Mouse (Mus musculus) liver, adult 2 months (tissue): ENCODE data around the gene Zfr2. TPM values are rescaled to one million over a fixed set of nuclear protein-coding genes. Genes with fewer than 3 reads are reported as not detected.
A peak's percentile ranks its signal among the peaks of the same experiment; 100 is the strongest.

Source experiments
- DNase-seq: peaks from one replicate; pipeline ENCODE4 v3.0.0-alpha.2; 2011; ENCODE audit warnings: low read depth, low spot score; ENCODE audit errors: extremely low read depth
- H3K27ac ChIP-seq: fragments of 200-500 bp; replicated peaks from 2 replicates; pipeline ENCODE4 v1.5.1; 2012; ENCODE audit warnings: low read depth, mild to moderate bottlenecking, control low read depth, inconsistent platforms, low read length; ENCODE audit not compliant: insufficient read depth
- H3K27me3 ChIP-seq: fragments of 200-500 bp; 2 replicates; pipeline ENCODE4 v1.6.1; 2012; ENCODE audit warnings: mild to moderate bottlenecking, moderate library complexity, low read length, inconsistent platforms; ENCODE audit not compliant: control insufficient read depth, insufficient read depth
- H3K36me3 ChIP-seq: fragments of 200-500 bp; 2 replicates; pipeline ENCODE4 v1.6.1; 2012; ENCODE audit warnings: low read length, inconsistent platforms; ENCODE audit not compliant: control insufficient read depth, insufficient read depth
- H3K4me1 ChIP-seq: fragments of 200-500 bp; 2 replicates; pipeline ENCODE4 v1.6.1; 2011; ENCODE audit warnings: low read length; ENCODE audit not compliant: control insufficient read depth, insufficient read depth
- H3K4me3 ChIP-seq: fragments of 200-500 bp; 2 replicates; pipeline ENCODE4 v1.5.1; 2011; ENCODE audit warnings: low read depth, mild to moderate bottlenecking, control low read depth, low read length, moderate library complexity; ENCODE audit not compliant: insufficient read depth
- H3K79me2 ChIP-seq: fragments of 200-500 bp; 2 replicates; pipeline ENCODE4 v1.6.1; 2012; ENCODE audit warnings: inconsistent platforms, mild to moderate bottlenecking, low read length, moderate library complexity; ENCODE audit not compliant: control insufficient read depth, insufficient read depth
- H3K9ac ChIP-seq: fragments of 200-500 bp; 2 replicates; pipeline ENCODE4 v1.6.1; 2012; ENCODE audit warnings: low read depth, mild to moderate bottlenecking, control low read depth, inconsistent platforms, low read length
- CTCF ChIP-seq: fragments of 200-500 bp; IDR thresholded peaks from 2 replicates; pipeline ENCODE4 v1.5.1; 2011; ENCODE audit warnings: low read depth, low read length, control low read depth
- POLR2A ChIP-seq: fragments of 200-500 bp; IDR thresholded peaks from 2 replicates; pipeline ENCODE4 v1.6.1; 2011; ENCODE audit warnings: low read length, control low read depth; ENCODE audit not compliant: insufficient read depth; ENCODE audit errors: extremely low read depth
- WGBS: fragments of 180-500 bp; shearing (Covaris S2); methylation state at CpG from one replicate; pipeline ENCODE4 v1.1.7; 2018; 5-methylcytosine and 5-hydroxymethylcytosine counted together
- polyA plus RNA-seq: library from polyadenylated mRNA; depleted of rRNA; stranded (reverse); fragments of >200 nt; gene quantifications from 2 replicates; pipeline ENCODE4 v1.2.3, GENCODE M21; 2012
- total RNA-seq: library from RNA; depleted of rRNA; stranded (reverse); fragments of >200 nt; gene quantifications from 2 replicates; pipeline ENCODE4 v1.2.3, GENCODE M21; 2014

The Zfr2 gene
- total and polyA plus RNA-seq, 2 experiments = 0.74 to 1.6 TPM

GRCm38 (mm10) chr10:81190236-81190911 is 42.6 kb upstream of the Zfr2 start:
- H3K79me2 ChIP-seq = no peaks in the 10 kb centered on the region; the same call in 1 of the 2 replicates
- WGBS = 78% methylated on average over 31 of the region's 31 CpGs
- no peaks in the 10 kb centered on the region for H3K36me3 ChIP-seq
- H3K4me3 ChIP-seq = no peak overlapping the region
- no peak for DNase-seq
- no peak overlapping the region for H3K27ac ChIP-seq
- no peaks in the 10 kb centered on the region for H3K27me3 ChIP-seq
- H3K4me1 ChIP-seq = peaks cover 6% of the 10 kb centered on the region
- TF ChIP-seq CTCF = peak; percentile 50
- TF ChIP-seq POLR2A = no peak
- no peak overlapping the region for H3K9ac ChIP-seq

GRCm38 (mm10) chr10:81190912-81191321 is 42.0 kb upstream of the Zfr2 start:
- TF ChIP-seq POLR2A (no peak), CTCF (peak; percentile 63)
- no peak for DNase-seq
- Histone ChIP-seq H3K9ac (no peak overlapping the region), H3K36me3 (no peaks in the 10 kb centered on the region), H3K4me3 (no peak overlapping the region), H3K27ac (no peak overlapping the region), H3K79me2 (no peaks in the 10 kb centered on the region; the same call in 1 of the 2 replicates), H3K4me1 (peaks cover 6% of the 10 kb centered on the region), H3K27me3 (no peaks in the 10 kb centered on the region)
- 67% methylated on average over 6 of the region's 6 CpGs for WGBS

- TF ChIP-seq POLR2A (no peak), CTCF (no peak)
- peaks cover 6% of the 10 kb centered on the region for H3K4me1 ChIP-seq
- peak overlapping the region; percentile 9; the same call in 1 of the 2 replicates for H3K9ac ChIP-seq
- no peak overlapping the region for H3K27ac ChIP-seq
- H3K79me2 ChIP-seq = no peaks in the 10 kb centered on the region; the same call in 1 of the 2 replicates
- no peaks in the 10 kb centered on the region for H3K27me3 ChIP-seq
- 76% methylated on average over 18 of the region's 18 CpGs for WGBS
- DNase-seq = no peak
- H3K36me3 ChIP-seq = no peaks in the 10 kb centered on the region
- no peak overlapping the region for H3K4me3 ChIP-seq
Measured at GRCm38 (mm10) chr10:81191342-81191982, 41.5 kb upstream of the Zfr2 start.

GRCm38 (mm10) chr10:81192270-81192967 is 40.5 kb upstream of the Zfr2 start:
- peak; percentile 52 for DNase-seq
- Histone ChIP-seq H3K27ac (peak overlapping the region; percentile 88), H3K79me2 (no peaks in the 10 kb centered on the region), H3K4me3 (peak overlapping the region; percentile 90), H3K36me3 (no peaks in the 10 kb centered on the region), H3K27me3 (no peaks in the 10 kb centered on the region), H3K9ac (peak overlapping the region; percentile 98), H3K4me1 (peaks cover 6% of the 10 kb centered on the region)
- under 1% methylated on average over 80 of the region's 93 CpGs for WGBS
- TF ChIP-seq CTCF (0 out of 2 replicates have a peak, but pooled peaks have one; percentile 1), POLR2A (no peak)

- H3K4me3 ChIP-seq = peak overlapping the region; percentile 90
- H3K36me3 ChIP-seq = no peaks in the 10 kb centered on the region
- H3K27me3 ChIP-seq = no peaks in the 10 kb centered on the region
- DNase-seq = peak; percentile 50
- H3K79me2 ChIP-seq = no peaks in the 10 kb centered on the region
- TF ChIP-seq CTCF (0 out of 2 replicates have a peak, but pooled peaks have one; percentile 2), POLR2A (no peak)
- H3K4me1 ChIP-seq = peaks cover 6% of the 10 kb centered on the region
- WGBS = 2% methylated on average over 19 of the region's 19 CpGs
- peak overlapping the region; percentile 98 for H3K9ac ChIP-seq
- peak overlapping the region; percentile 32 for H3K27ac ChIP-seq
Measured at GRCm38 (mm10) chr10:81192968-81193501, 39.9 kb upstream of the Zfr2 start.
